Mouse (Mus musculus) MEL (cell line): Measurements from ENCODE around the gene Hnf1b.

Source experiments
- BHLHE40 ChIP-seq: IDR thresholded peaks from 2 replicates; pipeline ENCODE4 v1.6.1; 2012; ENCODE audit warnings: low read depth, mild to moderate bottlenecking, inconsistent platforms, low read length, improper control_type of control experiment, borderline replicate concordance
- CTCF ChIP-seq, 3 experiments: IDR thresholded peaks in 2 of 3; conservative IDR thresholded peaks in 1 of 3; 2 replicates each; pipeline ENCODE4 v1.5.1; 2011 to 2012; ENCODE audit warnings: low read length in 3 of 3, low read depth in 2 of 3, mild to moderate bottlenecking in 2 of 3, improper control_type of control experiment in 1 of 3, inconsistent platforms in 1 of 3, mixed read lengths in 1 of 3, moderate library complexity in 1 of 3; ENCODE audit not compliant: control insufficient read depth in 1 of 3, insufficient read depth in 1 of 3, poor library complexity in 1 of 3, severe bottlenecking in 1 of 3
- ELF1 ChIP-seq: IDR thresholded peaks from 2 replicates; pipeline ENCODE4 v1.6.1; 2014; ENCODE audit warnings: low read depth, mild to moderate bottlenecking, inconsistent platforms, low read length, improper control_type of control experiment, moderate library complexity
- GATA1 ChIP-seq: IDR thresholded peaks from 2 replicates; pipeline ENCODE4 v1.6.1; 2011; ENCODE audit warnings: low read depth, low read length, improper control_type of control experiment
- HCFC1 ChIP-seq: IDR thresholded peaks from 2 replicates; pipeline ENCODE4 v1.6.1; 2012; ENCODE audit warnings: low read depth, mild to moderate bottlenecking, inconsistent platforms, low read length, improper control_type of control experiment, moderate library complexity
- MAFK ChIP-seq: IDR thresholded peaks from 2 replicates; pipeline ENCODE4 v1.6.1; 2011; ENCODE audit warnings: low read depth, mild to moderate bottlenecking, low read length, improper control_type of control experiment, borderline replicate concordance
- MAZ ChIP-seq: IDR thresholded peaks from 2 replicates; pipeline ENCODE4 v1.6.1; 2012; ENCODE audit warnings: low read depth, mild to moderate bottlenecking, inconsistent platforms, low read length, improper control_type of control experiment
- MYC ChIP-seq: IDR thresholded peaks from 2 replicates; pipeline ENCODE4 v1.6.1; 2011; ENCODE audit warnings: low read depth, mild to moderate bottlenecking, low read length, improper control_type of control experiment, moderate library complexity
- POLR2A ChIP-seq, 2 experiments: IDR thresholded peaks; 2 replicates each; pipeline ENCODE4 v1.6.1; 2011 to 2012; ENCODE audit warnings: low read length in 2 of 2, mild to moderate bottlenecking in 2 of 2, control low read depth in 1 of 2, improper control_type of control experiment in 1 of 2, low read depth in 1 of 2, moderate library complexity in 1 of 2; ENCODE audit not compliant: control insufficient read depth in 1 of 2, insufficient read depth in 1 of 2, poor library complexity in 1 of 2
- POLR2AphosphoS2 ChIP-seq: IDR thresholded peaks from 2 replicates; pipeline ENCODE4 v1.6.1; 2011; ENCODE audit warnings: low read length, improper control_type of control experiment
- POLR2AphosphoS5 ChIP-seq: IDR thresholded peaks from 2 replicates; pipeline ENCODE4 v1.6.1; 2012; ENCODE audit warnings: low read depth, borderline replicate concordance, mild to moderate bottlenecking, inconsistent platforms, low read length, moderate library complexity, mixed read lengths
- RCOR1 ChIP-seq: IDR thresholded peaks from 2 replicates; pipeline ENCODE4 v1.6.1; 2012; ENCODE audit warnings: low read depth, mild to moderate bottlenecking, inconsistent platforms, low read length, improper control_type of control experiment
- TCF12 ChIP-seq: IDR thresholded peaks from 2 replicates; pipeline ENCODE4 v1.6.1; 2014; ENCODE audit warnings: low read depth, mild to moderate bottlenecking, inconsistent platforms, low read length, improper control_type of control experiment, moderate library complexity

DNA sequence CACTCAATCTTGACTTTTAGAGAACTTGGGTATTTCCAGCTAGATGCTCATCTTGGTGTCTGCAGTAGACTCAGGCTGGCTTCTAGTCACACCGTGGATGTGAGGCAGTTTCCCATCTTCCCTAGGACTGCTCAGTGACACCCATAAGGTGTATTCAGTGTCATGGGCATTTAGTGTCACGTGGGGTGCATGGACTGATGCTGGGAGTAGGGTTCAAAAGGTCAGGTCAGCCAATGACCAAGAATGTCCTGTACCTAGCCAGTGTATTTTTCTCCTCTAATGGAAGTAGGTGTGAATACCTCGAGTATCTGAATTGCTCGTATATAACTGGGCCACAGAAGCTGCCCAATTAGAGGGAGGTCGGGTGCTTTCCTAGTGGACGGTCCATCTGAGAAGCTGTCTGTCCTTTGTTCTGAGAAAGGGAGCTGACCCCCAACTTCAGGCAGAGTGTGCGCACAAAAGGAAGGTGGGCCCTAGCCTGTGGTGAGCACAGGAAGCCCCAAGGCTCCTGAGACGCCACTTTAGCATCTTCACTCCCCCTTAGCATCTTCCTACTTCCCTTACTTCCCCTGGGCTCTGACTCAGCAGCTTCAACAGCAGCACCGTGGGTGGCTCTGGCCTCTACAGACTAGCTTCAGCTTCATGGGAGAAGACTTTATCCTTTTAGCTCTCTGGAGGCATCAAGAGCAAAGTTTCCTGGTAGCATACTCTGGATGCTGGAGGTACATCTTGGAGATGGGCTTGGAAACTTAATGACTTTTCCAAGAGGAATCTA lies 22.1 kb downstream of the Hnf1b start:
- no peak for TF ChIP-seq POLR2A (IDR thresholded peaks at IDR 0.05; ENCODE audit: control insufficient read depth in 1 of 2, insufficient read depth in 1 of 2, low read depth in 1 of 2, low read length in 2 of 2, poor library complexity in 1 of 2)
- TF ChIP-seq TCF12, result no peak
- TF ChIP-seq GATA1, result no peak
- no peak for TF ChIP-seq POLR2AphosphoS5
- TF ChIP-seq MAFK, result no peak
- TF ChIP-seq BHLHE40, result no peak
- no peak for TF ChIP-seq CTCF (IDR thresholded peaks at IDR 0.05 in 2 of 3, conservative IDR thresholded peaks at IDR 0.05 in 1 of 3; ENCODE audit: control insufficient read depth in 1 of 3, insufficient read depth in 1 of 3, low read depth in 2 of 3, low read length in 3 of 3, poor library complexity in 1 of 3, severe bottlenecking in 1 of 3)
- TF ChIP-seq HCFC1, result no peak
- TF ChIP-seq MAZ, result no peak
- no peak for TF ChIP-seq POLR2AphosphoS2
- no peak for TF ChIP-seq RCOR1
- TF ChIP-seq ELF1, result no peak
- TF ChIP-seq MYC, result no peak
